Mouse (Mus musculus) liver, embryonic 14.5 days (tissue): ENCODE measurements around the gene Olfr108. TPM values are rescaled to one million over a fixed set of nuclear protein-coding genes. Genes with fewer than 3 reads are reported as not detected.

ENCODE experiments used
- ATAC-seq: fragments of 200-750 bp; cut with Nextera tagmentation; 2 replicates; pipeline ENCODE4 v1.8.0; 2017; ENCODE audit warnings: moderate number of reproducible peaks, mild to moderate bottlenecking, moderate library complexity; ENCODE audit not compliant: insufficient read depth
- DNase-seq, 3 experiments: peaks; one replicate each; pipeline ENCODE4 v3.0.0-alpha.2; 2012 to 2013; ENCODE audit warnings: low read depth in 3 of 3, low spot score in 3 of 3
- H3K27ac ChIP-seq: fragments of 300-500 bp; sonication (generic); 2 replicates; pipeline ENCODE4 v1.5.1; 2014; ENCODE audit warnings: moderate library complexity, mild to moderate bottlenecking, control low read depth, inconsistent platforms
- H3K27me3 ChIP-seq: fragments of 300-500 bp; sonication (generic); 2 replicates; pipeline ENCODE4 v1.6.1; 2014; ENCODE audit warnings: mild to moderate bottlenecking, low read length, moderate library complexity; ENCODE audit not compliant: control insufficient read depth, insufficient read depth
- H3K36me3 ChIP-seq: fragments of 300-500 bp; sonication (generic); replicated peaks from 2 replicates; pipeline ENCODE4 v1.6.1; 2014; ENCODE audit warnings: low read depth; ENCODE audit not compliant: control insufficient read depth, insufficient read depth
- H3K4me1 ChIP-seq, 2 experiments: fragments of 200-500 bp in 1 of 2; fragments of 300-500 bp in 1 of 2; sonication (generic) in 1 of 2; replicated peaks; 2 replicates each; pipeline ENCODE4 v1.6.1; 2012 to 2014; ENCODE audit warnings: antibody characterized with exemption in 1 of 2, inconsistent platforms in 1 of 2, low read length in 1 of 2; ENCODE audit not compliant: control insufficient read depth in 2 of 2, insufficient read depth in 2 of 2
- H3K4me2 ChIP-seq: fragments of 300-500 bp; sonication (generic); 2 replicates; pipeline ENCODE4 v1.6.1; 2014; ENCODE audit warnings: low read depth, mild to moderate bottlenecking, control low read depth, moderate library complexity
- H3K4me3 ChIP-seq, 2 experiments: fragments of 200-500 bp in 1 of 2; fragments of 300-500 bp in 1 of 2; sonication (generic) in 1 of 2; 2 replicates each; pipeline ENCODE4 v1.5.1; 2012 to 2014; ENCODE audit warnings: low read depth in 2 of 2, low read length in 2 of 2, mild to moderate bottlenecking in 2 of 2, control low read depth in 1 of 2, inconsistent platforms in 1 of 2, moderate library complexity in 1 of 2; ENCODE audit not compliant: insufficient read depth in 1 of 2
- H3K9ac ChIP-seq: fragments of 300-500 bp; sonication (generic); replicated peaks from 2 replicates; pipeline ENCODE4 v1.6.1; 2014; ENCODE audit warnings: mild to moderate bottlenecking, control low read depth, moderate library complexity
- H3K9me3 ChIP-seq: fragments of 300-500 bp; sonication (generic); 2 replicates; pipeline ENCODE4 v1.6.1; 2016; ENCODE audit warnings: low read length, mixed read lengths; ENCODE audit not compliant: control insufficient read depth
- CTCF ChIP-seq: IDR thresholded peaks from 2 replicates; pipeline ENCODE4 v1.5.1; 2016; ENCODE audit warnings: antibody characterized with exemption, low read depth, control low read depth
- EP300 ChIP-seq: IDR thresholded peaks from 2 replicates; pipeline ENCODE4 v1.6.1; 2016; ENCODE audit warnings: antibody characterized with exemption, low read depth
- WGBS: fragments of 180-500 bp; shearing (Covaris S2); extraction: QIAGEN DNeasy Blood & Tissue Kit; methylation state at CpG from one replicate; pipeline ENCODE4 v1.1.7; 2014; ENCODE audit not compliant: insufficient replicate concordance; 5-methylcytosine and 5-hydroxymethylcytosine counted together
- polyA plus RNA-seq, 2 experiments: library from polyadenylated mRNA; depleted of rRNA in 1 of 2; stranded (reverse) in 1 of 2; unstranded in 1 of 2; fragments of >200 nt; fragmentation: Nextera tagmentation in 1 of 2; extraction: Ambion mirVana in 1 of 2; gene quantifications; 2 replicates each; pipeline versions ENCODE4 v1.2.1 to v1.2.3; 2012 to 2014

Gene Olfr108
- polyA plus RNA-seq, 2 experiments, result not detected

DNA sequence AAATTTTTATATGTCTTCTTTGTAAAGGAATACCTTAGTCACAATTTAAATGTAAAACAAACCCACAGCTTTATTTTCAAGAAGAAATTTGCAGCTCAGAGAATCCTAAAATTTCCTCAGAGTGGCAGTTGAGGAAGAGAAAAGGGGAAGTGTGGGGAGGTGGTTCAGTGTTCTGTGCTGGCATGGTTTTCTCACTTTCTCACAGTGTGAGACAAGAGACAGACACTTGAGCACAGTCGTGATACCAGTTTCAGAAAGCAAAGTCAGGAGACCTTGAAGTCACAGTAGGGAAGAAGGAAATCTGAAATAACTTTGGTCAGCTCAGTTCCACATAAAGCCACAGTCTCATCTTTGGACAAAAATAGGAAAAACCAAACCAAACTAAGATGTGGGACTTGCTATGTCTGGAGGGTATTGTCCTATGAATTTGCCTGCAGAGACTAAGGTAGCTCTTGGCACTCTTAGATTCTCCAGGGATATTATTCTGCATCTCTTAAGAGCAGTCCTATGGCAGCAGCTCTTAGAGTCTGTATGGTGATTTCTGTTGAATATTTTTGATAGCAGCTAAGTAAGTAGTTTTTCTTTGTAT lies 46.7 kb downstream of the Olfr108 start, which contains the start of gene Olfr110:
Gene Olfr110 (plus strand): TSS at position 539 of the 589 bp plus-strand sequence.
- Histone ChIP-seq H3K4me3 (no peak within 1 kb of the TSS), H3K4me2 (no peak within 1 kb of the TSS), H3K9me3 (no peaks in the 10 kb centered on the region), H3K9ac (no peak within 1 kb of the TSS), H3K36me3 (no peaks in the 10 kb centered on the region), H3K4me1 (no peaks in the 10 kb centered on the region), H3K27me3 (no peaks in the 10 kb centered on the region), H3K27ac (no peak within 1 kb of the TSS)
- no peak for ATAC-seq
- DNase-seq, result no peak
- no peak for TF ChIP-seq CTCF
- no peak for TF ChIP-seq EP300
- WGBS, result 4% methylated on average over 1 of the region's 1 CpGs

Other genes starting within 250 kb of the Olfr108 start
- gene Olfr94, start 244.5 kb upstream of the Olfr108 start, polyA plus RNA-seq (2012; rRNA removed), result not detected in 2 replicates
- gene Olfr94, start 244.5 kb upstream of the Olfr108 start, polyA plus RNA-seq (2014; fragmentation: Nextera tagmentation; extraction: Ambion mirVana), result not detected in 2 replicates
- gene Olfr95, start 232.4 kb upstream of the Olfr108 start, polyA plus RNA-seq (2012; rRNA removed), result not detected in 2 replicates
- not detected in 2 replicates for gene Olfr95, start 232.4 kb upstream of the Olfr108 start, polyA plus RNA-seq (2014; fragmentation: Nextera tagmentation; extraction: Ambion mirVana)
- gene Olfr96, start 225.3 kb upstream of the Olfr108 start, polyA plus RNA-seq (2012; rRNA removed), result not detected in 2 replicates
- gene Olfr96, start 225.3 kb upstream of the Olfr108 start, polyA plus RNA-seq (2014; fragmentation: Nextera tagmentation; extraction: Ambion mirVana), result not detected in 2 replicates
- not detected in 2 replicates for gene Olfr97, start 208.2 kb upstream of the Olfr108 start, polyA plus RNA-seq (2012; rRNA removed)
- gene Olfr97, start 208.2 kb upstream of the Olfr108 start, polyA plus RNA-seq (2014; fragmentation: Nextera tagmentation; extraction: Ambion mirVana), result not detected in 2 replicates
- gene Olfr98, start 181.7 kb upstream of the Olfr108 start, polyA plus RNA-seq (2012; rRNA removed), result not detected in 2 replicates
- gene Olfr98, start 181.7 kb upstream of the Olfr108 start, polyA plus RNA-seq (2014; fragmentation: Nextera tagmentation; extraction: Ambion mirVana), result not detected in 2 replicates
- 0.67 and 0.76 TPM in 2 replicates for gene H2-M3, start 175.3 kb upstream of the Olfr108 start, polyA plus RNA-seq (2012; rRNA removed)
- gene H2-M3, start 175.3 kb upstream of the Olfr108 start, polyA plus RNA-seq (2014; fragmentation: Nextera tagmentation; extraction: Ambion mirVana), result 1.3 and 1.5 TPM in 2 replicates
- gene Olfr99, start 162.0 kb upstream of the Olfr108 start, polyA plus RNA-seq (2012; rRNA removed), result not detected in 2 replicates
- not detected in 2 replicates for gene Olfr99, start 162.0 kb upstream of the Olfr108 start, polyA plus RNA-seq (2014; fragmentation: Nextera tagmentation; extraction: Ambion mirVana)
- not detected in 2 replicates for gene Olfr101, start 141.2 kb upstream of the Olfr108 start, polyA plus RNA-seq (2012; rRNA removed)
- not detected in 2 replicates for gene Olfr101, start 141.2 kb upstream of the Olfr108 start, polyA plus RNA-seq (2014; fragmentation: Nextera tagmentation; extraction: Ambion mirVana)
- not detected in 2 replicates for gene Olfr102, start 128.4 kb upstream of the Olfr108 start, polyA plus RNA-seq (2012; rRNA removed)
- not detected in 2 replicates for gene Olfr102, start 128.4 kb upstream of the Olfr108 start, polyA plus RNA-seq (2014; fragmentation: Nextera tagmentation; extraction: Ambion mirVana)
- not detected in 2 replicates for gene Olfr103, start 105.8 kb upstream of the Olfr108 start, polyA plus RNA-seq (2012; rRNA removed)
- not detected in 2 replicates for gene Olfr103, start 105.8 kb upstream of the Olfr108 start, polyA plus RNA-seq (2014; fragmentation: Nextera tagmentation; extraction: Ambion mirVana)
- not detected in 2 replicates for gene Olfr104-ps, start 85.9 kb upstream of the Olfr108 start, polyA plus RNA-seq (2012; rRNA removed)
- gene Olfr104-ps, start 85.9 kb upstream of the Olfr108 start, polyA plus RNA-seq (2014; fragmentation: Nextera tagmentation; extraction: Ambion mirVana), result not detected in 2 replicates
- not detected in 2 replicates for gene Olfr105-ps, start 66.4 kb upstream of the Olfr108 start, polyA plus RNA-seq (2012; rRNA removed)
- gene Olfr105-ps, start 66.4 kb upstream of the Olfr108 start, polyA plus RNA-seq (2014; fragmentation: Nextera tagmentation; extraction: Ambion mirVana), result not detected in 2 replicates
- not detected in 2 replicates for gene Olfr106-ps, start 55.1 kb upstream of the Olfr108 start, polyA plus RNA-seq (2012; rRNA removed)
- not detected in 2 replicates for gene Olfr106-ps, start 55.1 kb upstream of the Olfr108 start, polyA plus RNA-seq (2014; fragmentation: Nextera tagmentation; extraction: Ambion mirVana)
- gene Olfr107, start 46.3 kb upstream of the Olfr108 start, polyA plus RNA-seq (2012; rRNA removed), result not detected in 2 replicates
- not detected in 2 replicates for gene Olfr107, start 46.3 kb upstream of the Olfr108 start, polyA plus RNA-seq (2014; fragmentation: Nextera tagmentation; extraction: Ambion mirVana)
- gene Olfr109, start 13.4 kb downstream of the Olfr108 start, polyA plus RNA-seq (2012; rRNA removed), result not detected in 2 replicates
- gene Olfr109, start 13.4 kb downstream of the Olfr108 start, polyA plus RNA-seq (2014; fragmentation: Nextera tagmentation; extraction: Ambion mirVana), result not detected in 2 replicates
- not detected in 2 replicates for gene H2-M2, start 38.1 kb downstream of the Olfr108 start, polyA plus RNA-seq (2012; rRNA removed)
- gene H2-M2, start 38.1 kb downstream of the Olfr108 start, polyA plus RNA-seq (2014; fragmentation: Nextera tagmentation; extraction: Ambion mirVana), result not detected in 2 replicates
- gene Olfr110, start 47.0 kb downstream of the Olfr108 start, polyA plus RNA-seq (2012; rRNA removed), result 0.02 TPM in 1 of 2 replicates, not detected in the other
- not detected in 2 replicates for gene Olfr110, start 47.0 kb downstream of the Olfr108 start, polyA plus RNA-seq (2014; fragmentation: Nextera tagmentation; extraction: Ambion mirVana)
- 0.03 and 0.04 TPM in 2 replicates for gene Olfr111, start 62.5 kb downstream of the Olfr108 start, polyA plus RNA-seq (2012; rRNA removed)
- gene Olfr111, start 62.5 kb downstream of the Olfr108 start, polyA plus RNA-seq (2014; fragmentation: Nextera tagmentation; extraction: Ambion mirVana), result 0.13 TPM in 1 of 2 replicates, not detected in the other
- gene Olfr112, start 124.0 kb downstream of the Olfr108 start, polyA plus RNA-seq (2012; rRNA removed), result not detected in 2 replicates
- not detected in 2 replicates for gene Olfr112, start 124.0 kb downstream of the Olfr108 start, polyA plus RNA-seq (2014; fragmentation: Nextera tagmentation; extraction: Ambion mirVana)
- gene Olfr113, start 132.2 kb downstream of the Olfr108 start, polyA plus RNA-seq (2012; rRNA removed), result not detected in 2 replicates
- gene Olfr113, start 132.2 kb downstream of the Olfr108 start, polyA plus RNA-seq (2014; fragmentation: Nextera tagmentation; extraction: Ambion mirVana), result not detected in 2 replicates
- gene Olfr114, start 147.3 kb downstream of the Olfr108 start, polyA plus RNA-seq (2012; rRNA removed), result not detected in 2 replicates
- not detected in 2 replicates for gene Olfr114, start 147.3 kb downstream of the Olfr108 start, polyA plus RNA-seq (2014; fragmentation: Nextera tagmentation; extraction: Ambion mirVana)
- gene Olfr115, start 181.6 kb downstream of the Olfr108 start, polyA plus RNA-seq (2012; rRNA removed), result not detected in 2 replicates
- not detected in 2 replicates for gene Olfr115, start 181.6 kb downstream of the Olfr108 start, polyA plus RNA-seq (2014; fragmentation: Nextera tagmentation; extraction: Ambion mirVana)
- not detected in 2 replicates for gene Olfr116, start 181.7 kb downstream of the Olfr108 start, polyA plus RNA-seq (2012; rRNA removed)
- not detected in 2 replicates for gene Olfr116, start 181.7 kb downstream of the Olfr108 start, polyA plus RNA-seq (2014; fragmentation: Nextera tagmentation; extraction: Ambion mirVana)
- not detected in 2 replicates for gene Olfr117, start 218.3 kb downstream of the Olfr108 start, polyA plus RNA-seq (2012; rRNA removed)
- not detected in 2 replicates for gene Olfr117, start 218.3 kb downstream of the Olfr108 start, polyA plus RNA-seq (2014; fragmentation: Nextera tagmentation; extraction: Ambion mirVana)
- not detected in 2 replicates for gene Olfr118, start 221.5 kb downstream of the Olfr108 start, polyA plus RNA-seq (2012; rRNA removed)
- gene Olfr118, start 221.5 kb downstream of the Olfr108 start, polyA plus RNA-seq (2014; fragmentation: Nextera tagmentation; extraction: Ambion mirVana), result not detected in 2 replicates